Mouse (Mus musculus): ENCODE data around the gene Dynlt3.
A peak's percentile ranks its signal among the peaks of the same experiment; 100 is the strongest.
"Not testable (repeated sequence)": the region's sequence is repeated elsewhere in the genome, so short reads cannot be mapped to it uniquely, and the experiment has no call there.

The Dynlt3 gene

GRCm38 (mm10) chrX:9662391-9663111 is at the start of gene Dynlt3:
Gene Dynlt3, minus strand, starts transcription at chrX:9663003.
- DNase-seq: peak; percentile 82 to 84

GRCm38 (mm10) chrX:9699815-9700214 is 37.0 kb upstream of the Dynlt3 start:
- DNase-seq: no peak

- no peak for DNase-seq
These were observed 33.2 kb upstream of the Dynlt3 start for GRCm38 (mm10) chrX:9695997-9696396.

- DNase-seq: peak; percentile 9 to 24
These were observed 9.2 kb upstream of the Dynlt3 start for GRCm38 (mm10) chrX:9672040-9672439.

GRCm38 (mm10) chrX:9671418-9671817 is 8.6 kb upstream of the Dynlt3 start:
- DNase-seq: peak; percentile 6 to 23

DNA sequence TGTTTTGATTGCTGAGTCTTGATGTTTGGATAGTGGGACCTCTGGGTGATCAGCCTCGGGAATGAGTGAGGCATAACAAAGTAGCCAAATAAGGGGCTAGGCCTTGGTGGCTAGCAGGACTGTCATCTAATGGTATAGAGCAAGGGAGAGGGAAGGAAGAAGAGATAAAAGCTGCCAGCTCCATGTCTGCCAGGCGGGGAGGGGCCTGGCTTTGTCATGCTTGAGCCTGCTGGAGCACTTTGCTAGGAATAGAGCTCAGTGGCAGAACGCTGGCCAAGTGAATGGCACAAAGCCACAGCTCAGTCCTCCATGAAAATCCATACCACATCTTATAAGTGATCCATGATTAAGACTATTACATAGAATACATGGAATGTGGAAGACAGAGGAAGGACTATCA is 10.0 kb downstream of the Dynlt3 start:
- DNase-seq: no peak

DNA sequence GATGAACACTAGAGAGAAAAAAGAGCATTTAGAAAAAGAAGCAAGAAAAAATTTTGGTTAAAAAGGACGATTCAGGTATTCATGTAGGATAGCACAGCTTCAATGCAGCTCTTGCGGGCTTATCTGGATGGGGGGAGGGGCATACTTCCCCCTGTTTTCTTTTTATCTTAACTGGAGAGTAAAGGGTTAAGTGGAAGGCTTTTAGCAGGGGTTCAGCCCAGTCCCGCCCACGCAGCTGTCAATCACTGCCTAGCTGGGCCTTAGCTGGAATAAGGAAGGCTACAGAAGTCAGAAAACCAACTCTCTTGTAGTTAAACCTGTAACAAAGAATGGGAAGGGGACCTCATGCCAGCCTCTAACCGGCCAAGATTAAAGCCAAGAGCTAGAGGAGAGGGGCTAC is 22.2 kb downstream of the Dynlt3 start:
- DNase-seq: not testable (repeated sequence)

DNA sequence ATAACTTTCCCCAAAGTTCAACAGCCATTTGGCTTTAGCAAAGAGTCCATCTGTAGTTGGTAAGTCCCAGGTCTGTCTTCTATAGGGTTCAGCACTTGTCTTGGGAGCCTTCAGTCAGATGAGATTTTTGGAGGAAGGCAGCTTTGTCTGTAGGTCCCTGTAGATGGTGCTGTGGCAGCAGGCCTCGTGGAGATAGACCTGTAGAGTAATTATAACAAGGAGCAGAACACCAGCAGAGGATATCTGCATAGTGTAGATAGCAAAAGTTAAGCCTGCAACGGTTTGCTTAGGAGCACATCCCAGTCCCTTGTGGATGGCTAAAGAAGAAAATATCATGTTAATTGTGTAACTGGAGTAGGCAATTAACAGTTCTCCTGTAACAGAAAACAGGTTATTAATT is 22.7 kb downstream of the Dynlt3 start:
- DNase-seq: peak; percentile 1 to 7

All from B cell, adult 2 months (primary cell).